Mouse (Mus musculus) large intestine, adult 2 months (tissue): ENCODE measurements around the gene Cd69. TPM values are rescaled to one million over a fixed set of nuclear protein-coding genes. Genes with fewer than 3 reads are reported as not detected.

Experiments used
- DNase-seq: peaks from one replicate; pipeline ENCODE4 v3.0.0-alpha.2; 2012; ENCODE audit warnings: low read depth, low spot score
- WGBS: fragments of 180-500 bp; shearing (Covaris S2); methylation state at CpG from one replicate; pipeline ENCODE4 v1.1.7; 2018; 5-methylcytosine and 5-hydroxymethylcytosine counted together
- polyA plus RNA-seq: library from polyadenylated mRNA; depleted of rRNA; stranded (reverse); fragments of >200 nt; gene quantifications from 2 replicates; pipeline ENCODE4 v1.2.3, GENCODE M21; 2012; rRNA removed

Cd69 gene
- polyA plus RNA-seq = 1.5 and 1.7 TPM in 2 replicates

DNA sequence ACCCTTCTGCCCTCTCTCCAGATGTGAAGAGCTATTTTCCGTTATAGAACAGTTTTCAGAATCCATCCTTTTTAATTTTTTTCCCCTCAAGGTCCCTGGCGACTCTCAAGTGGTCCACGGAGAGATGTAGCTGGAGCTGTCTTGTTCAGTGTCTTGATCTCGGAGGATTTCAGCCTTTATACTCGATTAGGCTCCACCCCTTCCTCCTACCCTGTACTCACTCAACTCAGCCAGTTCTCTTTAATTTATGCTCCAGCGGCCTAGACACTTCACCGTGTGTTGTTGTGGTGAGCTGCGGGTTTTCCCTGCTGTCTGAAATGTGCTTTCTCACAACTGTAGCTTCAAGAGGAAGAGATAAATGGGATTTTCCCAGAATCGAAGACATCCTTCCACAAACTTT lies at the start of gene Cd69:
Gene Cd69 (minus strand): TSS at position 217 of the 400 bp plus-strand sequence.
- no peak for DNase-seq
- WGBS = 60% methylated on average over 9 of the region's 9 CpGs

GRCm38 (mm10) chr6:129319331-129319730 lies 44.1 kb upstream of the Cd69 start:
- no peak for DNase-seq
- 28% methylated on average over 4 of the region's 4 CpGs for WGBS

DNA sequence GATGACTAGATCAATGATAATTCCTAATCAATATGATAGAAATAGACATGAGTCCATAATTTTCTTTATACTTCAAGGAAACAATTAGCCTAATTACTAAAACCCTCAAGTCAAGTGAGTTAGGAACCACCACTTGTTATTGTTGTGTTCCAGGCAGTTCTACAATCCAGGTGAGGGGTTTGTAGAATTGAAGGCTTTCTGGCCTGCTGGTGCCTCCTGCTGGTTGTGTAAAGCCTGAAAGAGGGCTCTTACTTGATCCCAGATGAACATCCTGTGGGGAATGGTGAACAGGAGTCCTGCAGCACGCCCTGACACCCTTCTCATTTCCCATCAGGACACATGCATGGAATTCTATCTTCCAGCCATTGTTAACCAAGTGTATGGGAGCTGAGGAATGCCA lies 43.2 kb upstream of the Cd69 start:
- WGBS = 62% methylated on average over 1 of the region's 1 CpGs
- no peak for DNase-seq

GRCm38 (mm10) chr6:129316463-129316862 lies 41.2 kb upstream of the Cd69 start:
- no peak for DNase-seq
- 77% methylated on average over 2 of the region's 2 CpGs for WGBS

DNA sequence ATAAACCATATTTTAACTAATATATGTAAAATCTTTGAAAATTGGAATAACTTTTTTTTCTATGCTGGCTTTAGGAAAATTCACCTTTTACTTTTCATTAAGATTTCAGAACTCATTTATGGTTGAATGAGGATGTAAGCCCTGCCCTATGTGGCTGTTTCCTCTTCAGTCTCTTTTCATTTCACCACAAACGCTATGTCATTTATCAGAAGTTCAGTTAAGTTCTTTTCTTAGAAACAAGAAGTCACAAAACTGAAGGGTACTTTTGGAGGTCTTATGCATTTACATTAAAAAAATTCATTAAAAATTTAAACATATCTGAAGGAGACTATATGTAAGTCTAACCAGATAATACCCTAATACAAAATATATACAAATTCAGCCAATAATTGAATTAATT lies 40.5 kb upstream of the Cd69 start:
- no peak for DNase-seq
- WGBS = 77% methylated on average over 1 of the region's 1 CpGs

DNA sequence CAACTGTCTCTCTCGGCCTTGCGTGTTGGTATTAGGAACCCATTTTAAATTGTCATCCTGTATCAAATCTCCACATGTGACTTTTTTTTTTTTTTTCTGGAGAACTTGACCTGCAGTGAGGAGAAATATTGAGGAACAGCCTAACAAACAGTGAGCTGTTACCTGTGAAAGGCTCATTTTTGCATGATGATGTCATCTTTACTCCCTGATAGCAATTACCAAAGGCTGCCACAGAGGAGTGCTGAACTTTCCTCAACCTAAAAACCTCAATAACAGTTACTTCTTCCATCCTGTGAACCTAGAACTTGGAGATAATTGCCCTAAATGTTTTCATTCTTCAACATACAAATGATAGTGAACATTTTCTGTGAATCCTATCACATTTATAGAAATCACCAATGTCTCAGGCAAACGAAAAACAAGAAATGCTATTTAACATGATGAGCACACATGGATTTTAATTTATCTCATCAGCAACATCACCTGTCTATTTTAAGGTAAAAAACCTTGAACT lies 39.5 kb upstream of the Cd69 start:
- DNase-seq = no peak
- 93% methylated on average over 3 of the region's 3 CpGs for WGBS

DNA sequence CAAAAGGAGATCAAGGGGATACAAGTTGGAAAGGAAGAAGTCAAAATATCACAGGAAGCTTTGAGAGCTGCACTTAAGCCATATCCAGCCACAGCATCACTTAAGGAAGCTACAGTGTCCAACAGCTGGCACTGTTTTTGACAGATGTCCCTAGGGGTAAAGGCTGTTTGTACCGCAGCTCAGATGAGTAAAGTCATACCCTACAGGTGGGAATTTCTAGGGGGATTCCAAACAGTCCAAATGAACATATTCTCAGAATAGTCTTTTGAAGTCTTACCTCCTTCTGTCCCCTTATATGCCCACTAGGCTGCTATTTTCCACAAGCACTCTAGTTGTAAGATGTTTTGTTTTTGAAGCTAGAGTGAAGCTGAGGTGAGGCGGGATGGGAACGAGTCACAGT lies 37.3 kb upstream of the Cd69 start:
- DNase-seq = no peak
- 67% methylated on average over 3 of the region's 3 CpGs for WGBS

DNA sequence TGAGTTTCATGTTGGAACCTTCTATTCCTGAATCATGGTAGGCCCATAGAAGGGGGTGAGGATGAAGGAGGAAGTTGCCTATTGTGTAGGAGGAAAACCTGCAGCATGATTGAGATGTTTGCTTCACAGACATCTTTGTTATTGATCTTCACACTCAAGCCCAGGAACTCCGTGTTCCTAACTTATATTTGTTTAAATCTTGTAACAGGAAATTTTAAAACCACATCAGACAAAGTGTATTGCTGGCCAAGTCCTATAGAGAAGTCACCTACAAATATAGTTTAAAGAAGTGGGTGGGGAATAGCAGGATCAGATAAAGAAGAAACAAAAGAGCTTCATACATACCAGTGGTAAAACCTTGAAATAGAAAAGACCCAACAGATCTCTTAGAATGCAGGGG lies 28.9 kb upstream of the Cd69 start:
- DNase-seq = no peak
- WGBS = 19% methylated on average over 1 of the region's 1 CpGs

DNA sequence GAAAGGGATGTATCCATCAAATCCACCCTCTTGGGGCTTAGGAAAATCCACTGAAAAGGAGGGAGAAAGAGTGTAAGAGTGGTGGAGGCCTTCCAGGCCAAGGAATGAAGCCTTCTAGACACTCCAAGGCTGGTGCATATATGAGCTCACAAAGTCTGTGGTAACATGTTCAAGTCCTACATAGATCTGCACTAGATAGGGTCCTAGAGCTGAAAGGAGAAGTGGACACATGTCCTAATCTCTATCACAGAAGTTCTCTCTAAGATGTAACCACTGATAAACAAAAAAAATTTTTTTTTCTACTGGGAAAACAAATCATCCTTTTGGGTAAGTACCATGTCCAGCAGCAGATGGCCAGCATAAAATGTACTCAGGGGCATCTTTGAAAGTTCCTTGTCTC lies 13.5 kb upstream of the Cd69 start:
- no peak for DNase-seq

GRCm38 (mm10) chr6:129284384-129285104 lies 9.3 kb upstream of the Cd69 start:
- 56% methylated on average over 7 of the region's 7 CpGs for WGBS
- no peak for DNase-seq

DNA sequence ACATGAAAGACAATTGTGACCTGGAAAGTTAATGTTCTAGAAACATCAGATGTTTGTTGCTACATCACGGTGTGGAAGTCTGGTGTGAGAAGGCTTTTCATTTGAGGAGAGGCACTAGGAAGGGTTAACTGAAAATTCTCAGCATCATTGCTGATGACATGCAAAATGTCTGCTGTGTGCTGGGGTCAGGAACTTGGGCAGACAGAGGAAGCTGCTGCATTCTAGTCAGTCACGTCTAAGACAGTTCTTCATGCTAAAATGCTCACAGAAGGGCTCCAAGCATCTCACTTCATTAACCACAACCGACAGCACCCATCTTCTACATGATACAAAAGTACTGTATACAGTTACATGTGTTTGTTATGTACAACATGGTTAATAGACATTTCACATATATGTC lies 8.0 kb upstream of the Cd69 start:
- DNase-seq = no peak
- WGBS = 80% methylated on average over 3 of the region's 3 CpGs

- DNase-seq = no peak
- 89% methylated on average over 2 of the region's 2 CpGs for WGBS
Measured at GRCm38 (mm10) chr6:129276483-129276882, 1.2 kb upstream of the Cd69 start.

DNA sequence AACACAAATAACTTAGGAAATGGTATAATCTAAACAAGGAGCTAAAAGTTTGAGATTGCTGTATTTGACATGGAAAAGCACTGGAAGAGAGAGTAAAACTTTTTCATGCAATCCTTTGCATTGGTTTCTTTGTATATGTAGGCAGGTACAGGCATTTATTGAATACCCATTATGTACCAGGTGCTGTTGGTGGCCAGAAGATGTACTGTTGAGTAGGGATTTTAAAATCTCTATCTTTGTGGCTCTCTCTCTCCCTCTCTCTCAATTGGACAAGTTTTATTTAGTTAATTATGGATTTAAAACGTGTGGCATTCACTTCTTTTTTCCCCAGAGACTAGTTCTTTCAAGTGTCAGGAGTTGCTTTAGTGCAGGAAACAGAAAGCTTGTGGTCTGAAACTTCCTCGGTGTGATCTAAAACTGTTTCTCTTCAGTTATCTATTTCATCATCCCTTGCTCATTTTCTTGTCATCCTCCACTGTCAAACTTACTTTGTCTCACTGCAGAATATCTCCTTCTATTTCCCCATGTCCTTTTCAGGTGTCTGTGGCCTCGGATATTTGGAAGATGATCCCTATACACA lies 478 bp upstream of the Cd69 start:
- 61% methylated on average over 3 of the region's 3 CpGs for WGBS
- no peak for DNase-seq

DNA sequence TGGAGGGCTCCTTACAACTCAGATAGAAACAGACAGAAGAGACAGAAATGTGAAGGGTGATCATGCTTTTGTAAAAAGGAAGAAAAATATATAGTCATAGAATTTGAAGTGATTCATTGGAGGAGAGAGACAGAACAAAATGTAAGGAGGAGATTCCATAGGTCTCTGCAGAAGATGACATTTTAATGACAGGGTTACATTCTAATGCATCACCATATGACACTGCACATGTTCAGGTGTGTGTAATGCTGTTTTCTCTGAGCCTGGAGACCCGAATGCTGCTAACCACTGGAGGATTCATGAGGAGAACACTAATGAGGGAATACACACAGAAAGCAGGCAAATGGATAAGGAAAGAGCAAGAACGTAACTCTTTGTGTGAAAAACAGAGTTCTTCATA lies 760 bp downstream of the Cd69 start:
- WGBS = 82% methylated on average over 2 of the region's 2 CpGs
- DNase-seq = no peak

DNA sequence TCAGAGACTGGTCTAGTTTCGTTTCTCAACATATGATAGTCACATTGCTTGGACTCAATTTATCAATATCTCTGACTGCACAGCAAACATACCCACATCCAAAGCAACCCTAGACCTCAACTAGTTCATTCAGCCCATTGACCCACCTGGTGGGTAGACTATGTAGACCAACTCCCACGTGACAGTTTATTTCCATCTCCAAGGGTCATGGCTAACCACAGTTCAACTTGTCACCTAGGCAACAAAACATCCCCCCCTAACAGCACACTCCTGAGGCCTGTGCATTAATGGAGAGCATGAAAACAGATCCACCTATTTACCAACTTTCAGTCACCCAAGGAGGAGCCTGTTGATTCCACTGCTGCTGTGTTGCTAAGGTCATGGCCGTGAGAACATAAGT lies 1.6 kb downstream of the Cd69 start:
- 70% methylated on average over 3 of the region's 3 CpGs for WGBS
- DNase-seq = no peak

GRCm38 (mm10) chr6:129266438-129267022 lies 8.7 kb downstream of the Cd69 start:
- DNase-seq = no peak
- WGBS = 95% methylated on average over 1 of the region's 1 CpGs

- DNase-seq = no peak
- 75% methylated on average over 3 of the region's 3 CpGs for WGBS
Measured at GRCm38 (mm10) chr6:129265821-129266220, 9.4 kb downstream of the Cd69 start.

DNA sequence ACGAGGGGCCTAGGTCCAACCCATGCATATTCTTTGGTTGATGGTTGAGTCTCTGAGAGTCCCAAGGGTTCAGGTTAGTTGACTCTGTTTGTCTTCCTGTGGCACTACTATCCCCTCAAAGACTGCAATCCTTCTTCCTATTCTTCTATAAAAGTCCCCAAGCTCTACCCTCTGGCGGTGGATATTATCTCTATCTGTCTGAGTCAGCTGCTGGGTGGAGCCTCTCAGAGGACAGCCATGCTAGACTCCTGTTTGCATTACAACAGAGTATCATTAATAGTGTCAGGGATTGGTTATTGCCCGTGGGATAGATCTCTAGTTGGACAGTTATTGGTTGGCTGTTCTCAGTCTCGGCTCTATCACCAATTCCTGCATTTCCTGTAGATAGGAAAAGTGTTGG lies 14.3 kb downstream of the Cd69 start:
- 81% methylated on average over 4 of the region's 4 CpGs for WGBS
- DNase-seq = no peak

GRCm38 (mm10) chr6:129260034-129260433 lies 15.2 kb downstream of the Cd69 start:
- no peak for DNase-seq

DNA sequence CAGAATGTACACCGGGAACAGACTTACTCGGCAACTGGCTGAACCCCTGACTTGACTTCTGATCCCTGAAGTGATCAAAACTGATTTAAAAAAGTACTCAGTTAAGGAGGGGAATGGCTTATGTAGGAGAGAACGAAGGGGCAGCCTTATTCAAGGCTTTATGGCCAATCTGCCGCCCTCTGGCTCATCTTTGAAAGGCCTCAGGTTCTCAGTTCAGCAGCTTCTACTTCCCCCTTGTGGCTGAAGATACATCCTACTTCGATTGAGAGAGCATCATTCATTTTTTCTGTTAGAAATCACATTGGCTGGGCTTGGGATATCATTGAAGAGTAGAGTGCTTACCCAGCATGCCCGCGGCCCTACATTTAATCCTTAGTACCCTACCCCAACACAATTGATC lies 19.2 kb downstream of the Cd69 start:
- WGBS = 50% methylated on average over 7 of the region's 7 CpGs
- no peak for DNase-seq

DNA sequence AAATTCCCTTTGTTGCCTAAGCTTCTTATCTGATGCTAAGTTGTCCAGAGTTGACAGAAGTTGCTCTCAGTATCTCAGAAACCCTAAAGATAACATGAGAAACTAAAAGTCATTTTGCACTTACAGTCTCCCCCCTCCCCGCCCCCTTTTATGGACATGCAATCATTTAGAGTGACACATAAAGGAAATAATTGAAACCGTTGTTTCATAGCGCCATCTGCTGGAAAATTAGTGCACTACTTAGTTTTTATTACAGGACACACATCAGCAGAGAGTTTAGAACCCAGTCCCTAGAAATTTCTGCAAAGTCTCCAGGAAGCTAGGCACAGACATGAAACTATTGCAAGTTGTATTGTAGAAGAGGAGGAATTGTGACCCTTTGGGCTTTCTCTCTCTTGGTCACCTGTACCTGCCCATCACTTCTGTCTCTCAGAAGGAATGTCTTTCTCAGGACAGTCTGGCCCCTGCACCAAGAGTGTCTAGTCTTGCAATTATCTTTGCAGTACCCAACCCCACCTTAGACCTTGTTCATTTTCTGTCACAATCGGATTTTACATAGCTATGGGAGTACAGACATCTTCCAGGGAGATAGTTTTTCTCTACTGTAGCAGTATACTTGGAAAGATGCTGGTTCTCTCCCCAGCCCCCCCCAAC lies 20.2 kb downstream of the Cd69 start:
- 10% methylated on average over 4 of the region's 4 CpGs for WGBS
- no peak for DNase-seq
